Mouse (Mus musculus) midbrain, embryonic 11.5 days (tissue): ENCODE measurements around the gene Myh6. TPM values are rescaled to one million over a fixed set of nuclear protein-coding genes. Genes with fewer than 3 reads are reported as not detected.
A peak's percentile ranks its signal among the peaks of the same experiment; 100 is the strongest.

Experiments used
- ATAC-seq: fragments of 200-750 bp; cut with Nextera tagmentation; 2 replicates; pipeline ENCODE4 v1.8.0; 2017; ENCODE audit warnings: moderate TSS enrichment, moderate library complexity; ENCODE audit not compliant: low FRiP score
- DNase-seq: peaks from one replicate; pipeline ENCODE4 v3.0.0; 2015; ENCODE audit warnings: low spot score; ENCODE audit errors: missing footprints
- H3K27ac ChIP-seq: fragments of 300-500 bp; sonication (generic); 2 replicates; pipeline ENCODE4 v1.5.1; 2014; ENCODE audit warnings: low read depth, low read length
- H3K27me3 ChIP-seq: fragments of 300-500 bp; sonication (generic); 2 replicates; pipeline ENCODE4 v1.6.1; 2014; ENCODE audit warnings: mild to moderate bottlenecking, low read length, moderate library complexity, mixed read lengths; ENCODE audit not compliant: control insufficient read depth, insufficient read depth
- H3K36me3 ChIP-seq: fragments of 300-500 bp; sonication (generic); 2 replicates; pipeline ENCODE4 v1.6.1; 2014; ENCODE audit warnings: mild to moderate bottlenecking, low read length, moderate library complexity, mixed read lengths; ENCODE audit not compliant: control insufficient read depth, insufficient read depth
- H3K4me1 ChIP-seq: fragments of 300-500 bp; sonication (generic); 2 replicates; pipeline ENCODE4 v1.6.1; 2014; ENCODE audit warnings: low read length; ENCODE audit not compliant: control insufficient read depth, insufficient read depth
- H3K4me2 ChIP-seq: fragments of 300-500 bp; sonication (generic); 2 replicates; pipeline ENCODE4 v1.6.1; 2014; ENCODE audit warnings: mild to moderate bottlenecking, moderate library complexity
- H3K4me3 ChIP-seq: fragments of 300-500 bp; sonication (generic); 2 replicates; pipeline ENCODE4 v1.5.1; 2014; ENCODE audit warnings: low read depth, low read length
- H3K9ac ChIP-seq: fragments of 300-500 bp; sonication (generic); 2 replicates; pipeline ENCODE4 v1.6.1; 2014; ENCODE audit warnings: low read length
- H3K9me3 ChIP-seq: fragments of 300-500 bp; sonication (generic); 2 replicates; pipeline ENCODE4 v1.6.1; 2016; ENCODE audit warnings: low read length; ENCODE audit not compliant: control insufficient read depth
- WGBS: fragments of 180-500 bp; shearing (Covaris S2); extraction: QIAGEN DNeasy Blood & Tissue Kit; methylation state at CpG from one replicate; pipeline ENCODE4 v1.1.7; 2014; 5-methylcytosine and 5-hydroxymethylcytosine counted together
- polyA plus RNA-seq: library from polyadenylated mRNA; unstranded; fragments of >200 nt; fragmentation: Nextera tagmentation; extraction: Ambion mirVana; gene quantifications from 2 replicates; pipeline ENCODE4 v1.2.1, GENCODE M21; 2014

The Myh6 gene
- polyA plus RNA-seq, 1 experiment from 2014 or later, result 0.51 TPM

DNA sequence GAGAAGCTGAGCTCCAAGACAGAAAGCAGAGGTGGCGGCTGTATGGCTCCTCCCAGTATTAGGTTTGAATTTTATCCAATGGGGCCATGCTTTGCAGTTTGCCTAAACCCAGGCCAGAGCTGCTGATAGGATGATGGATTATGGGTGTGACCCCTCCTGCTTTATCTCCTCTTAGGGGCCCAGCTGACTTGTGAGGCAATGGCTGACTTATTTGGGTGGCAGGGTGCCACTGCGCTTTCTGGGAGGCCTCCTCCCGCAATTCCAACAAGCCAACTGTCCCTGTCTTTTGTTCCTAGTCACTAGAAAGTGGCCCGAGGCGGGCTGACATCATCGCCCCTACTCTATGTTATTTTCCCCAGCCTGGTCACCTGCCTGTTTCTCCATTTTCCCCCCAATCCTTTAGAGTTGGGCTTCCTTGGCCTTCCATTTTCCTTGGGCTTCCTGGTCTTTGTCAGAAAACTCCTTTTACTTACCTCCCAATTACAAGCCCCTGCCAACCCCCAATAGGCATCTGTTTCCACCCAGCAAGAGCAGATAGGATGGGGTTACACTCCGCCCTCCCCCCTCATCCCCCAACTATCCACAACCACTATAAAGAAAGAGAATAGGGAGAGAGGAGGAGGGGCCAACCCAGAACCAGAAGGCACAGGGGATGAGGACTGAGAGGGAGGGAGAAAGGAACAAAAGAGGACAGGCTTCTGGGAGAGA lies 41.9 kb downstream of the Myh6 start:
- H3K36me3 ChIP-seq, result peaks cover 12% of the 10 kb centered on the region
- peak overlapping the region; percentile 52 for H3K4me3 ChIP-seq
- ATAC-seq (peak; percentile 64), DNase-seq (peak; percentile 96)
- H3K27ac ChIP-seq, result peak overlapping the region; percentile 98
- H3K9me3 ChIP-seq, result peaks cover 11% of the 10 kb centered on the region
- H3K9ac ChIP-seq, result peak overlapping the region; percentile 97
- peaks cover 34% of the 10 kb centered on the region for H3K4me1 ChIP-seq
- 7% methylated on average over 7 of the region's 7 CpGs for WGBS
- no peaks in the 10 kb centered on the region for H3K27me3 ChIP-seq
- H3K4me2 ChIP-seq, result peak overlapping the region; percentile 95

DNA sequence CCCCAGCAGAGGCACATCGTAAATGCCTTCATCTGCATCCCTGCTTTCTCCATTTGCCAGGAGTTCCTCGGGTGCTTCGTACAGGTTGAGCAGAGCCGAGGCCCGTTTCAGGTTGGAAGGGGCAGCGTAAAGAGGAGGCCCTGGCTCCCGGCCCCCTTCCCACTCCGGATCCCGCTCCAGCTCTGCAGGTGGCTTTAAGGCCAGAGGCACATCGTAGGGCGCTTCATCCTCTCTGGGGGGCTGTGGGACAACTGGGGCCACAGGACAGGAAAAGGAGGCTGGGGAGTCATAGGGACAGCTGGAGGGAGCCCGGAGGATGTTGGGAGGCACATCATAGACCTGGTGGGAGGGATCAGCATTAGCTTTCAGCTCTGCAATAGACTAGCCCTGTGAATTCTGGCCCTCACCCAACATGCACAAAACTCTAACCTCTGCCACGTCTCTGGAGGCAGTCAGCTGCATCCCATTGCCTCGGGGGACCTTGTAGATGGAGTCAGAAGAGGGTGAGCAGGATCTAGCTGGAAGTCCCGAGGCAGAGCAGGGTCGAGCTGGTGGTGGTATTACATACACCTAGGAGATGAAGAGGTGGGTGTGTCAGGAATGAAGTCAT lies 46.5 kb downstream of the Myh6 start:
- H3K9ac ChIP-seq, result no peak overlapping the region
- H3K4me3 ChIP-seq, result no peak overlapping the region
- peaks cover 16% of the 10 kb centered on the region for H3K4me1 ChIP-seq
- 96% methylated on average over 16 of the region's 16 CpGs for WGBS
- ATAC-seq (no peak), DNase-seq (no peak)
- peaks cover 24% of the 10 kb centered on the region for H3K36me3 ChIP-seq
- peaks cover 11% of the 10 kb centered on the region for H3K9me3 ChIP-seq
- H3K4me2 ChIP-seq, result no peak overlapping the region
- H3K27me3 ChIP-seq, result no peaks in the 10 kb centered on the region
- no peak overlapping the region for H3K27ac ChIP-seq

DNA sequence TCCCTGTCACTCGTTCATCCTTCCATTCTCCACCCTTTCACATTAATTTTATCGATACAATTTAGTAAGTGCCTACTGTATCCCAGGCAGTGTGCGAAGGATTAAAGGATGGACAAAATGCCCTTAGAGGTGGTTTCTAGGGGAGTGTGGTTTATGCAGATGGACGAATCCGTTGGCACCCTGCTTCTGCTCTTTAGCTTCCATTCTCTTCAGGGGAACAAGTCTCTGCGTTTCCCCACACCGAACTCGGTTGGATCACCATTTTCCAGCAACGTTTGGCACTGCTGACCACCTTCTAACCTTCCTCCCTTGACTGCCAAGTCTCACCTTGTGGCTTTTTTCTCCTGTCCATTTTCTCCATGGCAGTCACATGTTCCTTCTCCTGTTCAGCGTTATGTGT lies 53.4 kb downstream of the Myh6 start:
- Histone ChIP-seq H3K36me3 (peaks cover 15% of the 10 kb centered on the region), H3K4me3 (peak overlapping the region; percentile 93), H3K27me3 (no peaks in the 10 kb centered on the region), H3K9me3 (no peaks in the 10 kb centered on the region), H3K27ac (peak overlapping the region; percentile 20; the same call in 1 of the 2 replicates), H3K4me1 (peaks cover 14% of the 10 kb centered on the region), H3K9ac (peak overlapping the region; percentile 95), H3K4me2 (peak overlapping the region; percentile 100)
- 0 out of 2 replicates have a peak, but pooled peaks have one; percentile 11 for ATAC-seq
- WGBS, result 16% methylated on average over 10 of the region's 10 CpGs
- peak; percentile 91 for DNase-seq

DNA sequence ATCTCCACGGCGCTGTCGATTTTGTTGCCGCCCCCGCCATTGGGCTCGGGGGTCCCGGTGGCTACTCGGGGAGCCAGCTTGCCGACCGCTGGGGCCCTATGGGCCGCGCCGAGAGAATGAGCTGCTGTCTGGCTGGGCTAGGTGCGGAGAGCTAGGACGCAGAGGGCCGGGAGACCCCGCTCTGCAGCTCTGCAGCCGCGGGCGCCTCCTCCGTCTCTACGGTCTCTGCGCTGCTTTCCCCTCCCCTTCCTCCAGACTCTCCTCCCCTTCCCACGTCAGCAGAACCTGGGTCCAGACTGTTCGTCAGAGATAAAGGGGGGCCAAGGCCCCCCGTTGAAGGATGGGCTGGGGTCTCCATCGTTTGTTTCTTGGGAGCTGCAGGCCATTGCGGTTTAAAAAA lies 53.8 kb downstream of the Myh6 start, which contains the start of gene Slc22a17:
Gene Slc22a17, minus strand, starts transcription at position 247 of the 400 bp plus-strand sequence.
- Histone ChIP-seq H3K9ac (peak within 1 kb of the TSS; percentile 95), H3K27me3 (no peaks in the 10 kb centered on the region), H3K4me1 (peaks cover 14% of the 10 kb centered on the region), H3K4me2 (peak within 1 kb of the TSS; percentile 100), H3K9me3 (no peaks in the 10 kb centered on the region), H3K4me3 (peak within 1 kb of the TSS; percentile 93), H3K36me3 (peaks cover 12% of the 10 kb centered on the region), H3K27ac (peak within 1 kb of the TSS; percentile 61)
- peak; percentile 95 for ATAC-seq
- WGBS, result under 1% methylated on average over 28 of the region's 28 CpGs
- peak; percentile 98 for DNase-seq

DNA sequence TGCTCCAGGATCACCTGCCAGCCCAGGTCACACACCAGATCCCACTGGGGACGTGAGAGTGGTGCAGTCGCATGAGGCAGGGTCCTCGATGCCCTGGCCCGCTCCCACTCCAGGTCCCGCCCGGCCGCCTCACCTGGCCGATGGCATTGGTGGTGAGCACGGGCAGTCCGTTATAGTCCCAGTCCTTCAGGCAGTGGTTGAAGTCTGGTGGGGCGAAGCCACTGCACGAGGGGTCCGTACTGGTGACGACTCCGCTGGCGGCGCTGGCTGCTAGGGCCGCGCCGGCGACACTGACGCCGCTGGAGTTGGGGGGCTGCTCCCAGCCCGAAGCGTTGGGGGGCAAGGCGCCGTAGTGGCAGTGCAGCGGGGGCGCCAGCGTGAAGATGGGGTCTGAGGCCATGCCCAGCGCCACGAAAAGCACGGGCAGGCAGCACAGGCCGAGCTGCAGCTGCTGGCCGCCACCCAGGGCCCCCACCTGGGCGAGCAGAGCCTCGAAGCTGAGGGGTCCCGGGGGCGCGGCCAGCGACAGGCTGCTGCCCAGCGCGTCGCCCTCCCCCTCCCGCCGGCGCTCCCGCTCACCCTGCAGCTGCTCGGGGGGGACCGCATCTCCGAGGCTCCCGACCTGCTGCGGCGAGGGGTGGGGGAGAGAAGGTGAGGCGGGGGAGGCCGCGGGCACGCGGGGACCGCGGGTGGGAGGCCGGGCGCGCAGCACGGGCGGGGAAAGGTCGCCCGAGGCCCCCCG lies 54.4 kb downstream of the Myh6 start:
- H3K9me3 ChIP-seq, result no peaks in the 10 kb centered on the region
- peaks cover 14% of the 10 kb centered on the region for H3K4me1 ChIP-seq
- H3K4me3 ChIP-seq, result peak overlapping the region; percentile 93
- 2% methylated on average over 68 of the region's 69 CpGs for whole genome bisulfite sequencing
- H3K9ac ChIP-seq, result peak overlapping the region; percentile 95
- peak overlapping the region; percentile 61 for H3K27ac ChIP-seq
- H3K36me3 ChIP-seq, result peaks cover 12% of the 10 kb centered on the region
- H3K4me2 ChIP-seq, result peak overlapping the region; percentile 100
- H3K27me3 ChIP-seq, result no peaks in the 10 kb centered on the region
- ATAC-seq (peak; percentile 62), DNase-seq (peak; percentile 90)

DNA sequence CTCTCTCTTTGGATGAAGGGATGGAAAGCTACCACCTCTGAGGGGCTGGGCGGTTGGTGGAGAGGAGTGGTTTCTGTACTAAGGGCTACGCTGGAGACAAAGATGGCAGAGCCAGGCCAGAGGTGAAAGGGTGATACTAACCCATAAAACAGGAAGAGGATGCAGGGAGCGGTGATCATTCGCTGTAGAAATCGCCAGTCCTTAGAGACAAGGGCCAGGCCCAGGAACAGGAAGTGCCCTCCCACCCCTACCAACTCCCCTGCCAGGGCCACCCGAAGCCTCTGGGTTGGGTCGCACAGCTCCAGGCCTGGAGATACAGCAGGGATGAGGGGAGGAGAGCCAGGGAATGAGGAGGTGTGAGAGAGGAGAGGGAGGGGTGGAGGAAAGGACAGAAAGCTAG lies 58.0 kb downstream of the Myh6 start:
- H3K9me3 ChIP-seq, result no peaks in the 10 kb centered on the region
- DNase-seq (no peak), ATAC-seq (no peak)
- H3K4me3 ChIP-seq, result no peak overlapping the region
- no peaks in the 10 kb centered on the region for H3K27me3 ChIP-seq
- H3K4me2 ChIP-seq, result no peak overlapping the region
- 91% methylated on average over 7 of the region's 7 CpGs for WGBS
- H3K27ac ChIP-seq, result no peak overlapping the region
- no peak overlapping the region for H3K9ac ChIP-seq
- H3K36me3 ChIP-seq, result peaks cover 13% of the 10 kb centered on the region
- H3K4me1 ChIP-seq, result peaks cover 13% of the 10 kb centered on the region

DNA sequence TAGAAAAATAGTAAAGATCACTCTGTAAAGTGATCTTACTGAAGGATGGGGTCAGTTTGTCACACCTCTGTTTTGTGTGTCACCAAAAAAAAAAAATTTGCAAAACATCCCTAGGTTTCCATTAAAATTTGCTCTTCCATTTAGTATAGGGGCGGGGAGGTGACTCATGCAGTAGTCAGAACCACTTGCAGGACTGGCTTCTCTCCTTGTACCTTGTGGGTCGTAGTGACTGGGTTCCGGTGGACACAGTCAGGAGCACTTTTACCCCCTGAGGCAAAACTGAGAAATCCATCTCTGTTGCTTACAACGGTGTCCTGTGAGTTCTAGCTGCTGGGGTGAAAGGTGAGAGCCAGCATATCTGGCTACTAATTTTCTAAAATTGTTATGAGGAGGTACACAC lies 63.1 kb downstream of the Myh6 start:
- H3K27me3 ChIP-seq, result no peaks in the 10 kb centered on the region
- no peak overlapping the region for H3K27ac ChIP-seq
- no peaks in the 10 kb centered on the region for H3K9me3 ChIP-seq
- WGBS, result 88% methylated on average over 4 of the region's 4 CpGs
- no peak overlapping the region for H3K9ac ChIP-seq
- no peak overlapping the region for H3K4me3 ChIP-seq
- no peaks in the 10 kb centered on the region for H3K4me1 ChIP-seq
- DNase-seq (no peak), ATAC-seq (no peak)
- no peak overlapping the region for H3K4me2 ChIP-seq
- H3K36me3 ChIP-seq, result peaks cover 4% of the 10 kb centered on the region

DNA sequence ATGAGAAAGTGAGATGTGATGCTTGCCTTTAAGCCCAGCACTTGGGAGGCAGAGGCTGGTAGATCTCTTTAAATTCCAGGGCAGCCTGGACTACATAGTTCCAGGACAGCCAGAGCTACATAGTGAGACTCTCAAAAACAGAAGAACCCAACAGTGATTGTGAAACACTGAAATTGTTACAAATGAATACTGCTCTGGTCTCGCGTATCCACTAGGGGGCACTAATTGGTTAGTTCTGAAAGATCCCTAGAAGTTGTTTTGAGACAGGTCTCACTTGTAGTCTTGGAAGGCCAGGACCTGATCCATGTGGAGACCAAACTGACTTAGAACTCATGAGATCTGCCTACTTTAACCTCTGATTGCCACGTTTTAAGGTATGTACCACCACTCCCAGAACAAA lies 66.3 kb downstream of the Myh6 start:
- Histone ChIP-seq H3K9ac (no peak overlapping the region), H3K4me3 (no peak overlapping the region), H3K36me3 (peaks cover 20% of the 10 kb centered on the region), H3K9me3 (no peaks in the 10 kb centered on the region), H3K4me2 (no peak overlapping the region), H3K4me1 (peaks cover 6% of the 10 kb centered on the region; the same call in 1 of the 2 replicates), H3K27me3 (no peaks in the 10 kb centered on the region), H3K27ac (no peak overlapping the region)
- WGBS, result 1% methylated on average over 3 of the region's 3 CpGs
- peak; percentile 96 for DNase-seq
- peak; percentile 67 for ATAC-seq

DNA sequence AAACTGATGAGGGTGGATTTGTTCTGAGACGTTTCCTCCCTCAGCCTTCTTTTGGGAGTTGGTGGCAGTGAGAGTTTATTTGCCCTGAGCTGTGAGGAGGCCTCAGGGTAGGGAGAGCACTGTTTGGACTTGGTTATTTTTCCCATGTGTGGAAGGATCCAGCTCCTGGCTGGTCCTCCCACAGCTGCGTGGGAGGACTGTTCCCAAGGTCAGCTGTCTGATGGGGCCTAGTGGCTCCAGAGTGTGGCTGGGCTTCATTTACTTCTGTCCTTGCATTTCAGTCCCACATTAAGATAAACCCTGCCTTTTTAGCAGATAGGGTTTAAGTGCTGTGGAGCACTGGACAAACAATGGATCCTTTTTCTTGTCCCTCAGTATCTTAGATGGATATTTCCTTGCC lies 69.3 kb downstream of the Myh6 start:
- H3K27ac ChIP-seq, result no peak overlapping the region
- H3K9me3 ChIP-seq, result no peaks in the 10 kb centered on the region
- H3K4me3 ChIP-seq, result no peak overlapping the region
- H3K9ac ChIP-seq, result no peak overlapping the region
- DNase-seq (no peak), ATAC-seq (no peak)
- peaks cover 12% of the 10 kb centered on the region; the same call in 1 of the 2 replicates for H3K4me1 ChIP-seq
- WGBS, result 73% methylated on average over 2 of the region's 2 CpGs
- H3K36me3 ChIP-seq, result peaks cover 20% of the 10 kb centered on the region
- no peak overlapping the region for H3K4me2 ChIP-seq
- H3K27me3 ChIP-seq, result no peaks in the 10 kb centered on the region
